Mouse (Mus musculus): ENCODE results near the gene Chst11. TPM values are rescaled to one million over a fixed set of nuclear protein-coding genes. Genes with fewer than 3 reads are reported as not detected.

Gene Chst11
- total and polyA plus RNA-seq, 2 experiments from 2014 or later: 0.57 to 6.6 TPM

- Histone ChIP-seq H3K9me3 (replicated peaks; ENCODE audit: control insufficient read depth, low read length) (peaks cover 1% of the 10 kb centered on the region; the same call in 1 of the 2 replicates), H3K36me3 (replicated peaks; ENCODE audit: control insufficient read depth, insufficient read depth, low read length) (no peaks in the 10 kb centered on the region), H3K4me1 (ENCODE audit: control insufficient read depth, insufficient read depth) (no peaks in the 10 kb centered on the region), H3K4me3 (ENCODE audit: low read depth, low read length) (no peak overlapping the region), H3K9ac (replicated peaks; ENCODE audit: low read depth, low read length) (no peak overlapping the region), H3K4me2 (ENCODE audit: low read depth, low read length) (no peak overlapping the region), H3K27me3 (ENCODE audit: control insufficient read depth, insufficient read depth, low read length) (no peaks in the 10 kb centered on the region), H3K27ac (ENCODE audit: low read depth) (no peak overlapping the region)
- no peak for TF ChIP-seq EP300 (IDR thresholded peaks at IDR 0.05; ENCODE audit: low read depth)
- no peak for TF ChIP-seq CTCF (IDR thresholded peaks at IDR 0.05; ENCODE audit: low read depth)
- ATAC-seq (ENCODE audit: insufficient read depth, low read depth) (no peak), DNase-seq (ENCODE audit: low spot score) (no peak)
These were observed 26.0 kb upstream of the Chst11 start for GRCm38 (mm10) chr10:82959316-82959715.

DNA sequence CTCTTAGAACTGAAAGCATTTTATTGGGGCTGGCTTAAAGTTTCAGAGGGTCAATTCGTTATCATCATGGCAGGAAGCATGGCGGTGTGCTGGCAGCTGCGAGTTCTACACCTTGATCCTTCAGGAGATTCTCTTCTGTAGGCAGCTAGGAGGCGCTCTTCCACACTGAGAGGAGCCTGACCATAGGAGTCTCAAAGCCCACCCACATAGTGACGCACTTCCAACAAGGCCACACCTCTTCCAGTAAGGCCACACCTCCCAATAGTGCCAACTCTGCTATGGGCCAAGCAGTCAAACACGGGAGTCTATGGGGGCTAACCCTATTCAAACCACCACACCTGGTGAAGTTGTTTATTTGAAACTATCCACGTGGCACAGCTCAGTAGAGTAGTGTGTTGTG is 24.0 kb upstream of the Chst11 start:
- 49% methylated on average over 7 of the region's 7 CpGs for WGBS
- ATAC-seq (ENCODE audit: insufficient read depth, low read depth): no peak
- Histone ChIP-seq H3K4me1 (ENCODE audit: control insufficient read depth, insufficient read depth) (no peaks in the 10 kb centered on the region), H3K4me2 (ENCODE audit: low read depth, low read length) (no peak overlapping the region), H3K27ac (ENCODE audit: low read depth) (no peak overlapping the region), H3K27me3 (ENCODE audit: control insufficient read depth, insufficient read depth, low read length) (no peaks in the 10 kb centered on the region), H3K9me3 (replicated peaks; ENCODE audit: control insufficient read depth, low read length) (no peaks in the 10 kb centered on the region), H3K4me3 (ENCODE audit: low read depth, low read length) (no peak overlapping the region), H3K36me3 (replicated peaks; ENCODE audit: control insufficient read depth, insufficient read depth, low read length) (no peaks in the 10 kb centered on the region), H3K9ac (replicated peaks; ENCODE audit: low read depth, low read length) (no peak overlapping the region)
- DNase-seq (ENCODE audit: low spot score): no peak
- no peak for TF ChIP-seq EP300 (IDR thresholded peaks at IDR 0.05; ENCODE audit: low read depth)
- peak; percentile 24 for TF ChIP-seq CTCF (IDR thresholded peaks at IDR 0.05; ENCODE audit: low read depth)

DNA sequence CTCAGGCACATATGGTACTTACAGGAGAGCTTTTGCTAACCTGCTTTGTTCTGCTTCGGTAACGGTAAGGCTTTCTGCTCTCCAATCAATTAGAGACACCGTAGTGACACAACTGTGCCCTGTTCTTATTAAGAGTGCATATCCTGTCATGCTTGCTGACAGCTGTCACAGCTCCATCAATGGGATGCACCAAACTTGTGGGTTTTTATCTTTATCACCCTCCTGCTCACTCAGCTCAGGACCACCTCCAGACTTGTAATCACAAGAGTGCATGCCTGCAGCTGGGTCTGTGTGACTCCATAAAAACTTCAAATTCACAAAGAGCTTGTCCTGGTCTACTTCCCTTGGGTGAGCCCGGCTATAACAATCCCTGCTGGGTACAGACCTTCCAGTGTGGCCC is 23.3 kb upstream of the Chst11 start:
- H3K9me3 ChIP-seq (replicated peaks; ENCODE audit: control insufficient read depth, low read length): no peaks in the 10 kb centered on the region
- no peak overlapping the region for H3K27ac ChIP-seq (ENCODE audit: low read depth)
- ATAC-seq (ENCODE audit: insufficient read depth, low read depth) (no peak), DNase-seq (ENCODE audit: low spot score) (no peak)
- 85% methylated on average over 4 of the region's 4 CpGs for WGBS
- TF ChIP-seq CTCF (IDR thresholded peaks at IDR 0.05; ENCODE audit: low read depth) (no peak), EP300 (IDR thresholded peaks at IDR 0.05; ENCODE audit: low read depth) (no peak)
- H3K27me3 ChIP-seq (ENCODE audit: control insufficient read depth, insufficient read depth, low read length): no peaks in the 10 kb centered on the region
- H3K36me3 ChIP-seq (replicated peaks; ENCODE audit: control insufficient read depth, insufficient read depth, low read length): no peaks in the 10 kb centered on the region
- H3K4me3 ChIP-seq (ENCODE audit: low read depth, low read length): no peak overlapping the region
- H3K4me2 ChIP-seq (ENCODE audit: low read depth, low read length): no peak overlapping the region
- H3K4me1 ChIP-seq (ENCODE audit: control insufficient read depth, insufficient read depth): no peaks in the 10 kb centered on the region
- no peak overlapping the region for H3K9ac ChIP-seq (replicated peaks; ENCODE audit: low read depth, low read length)

DNA sequence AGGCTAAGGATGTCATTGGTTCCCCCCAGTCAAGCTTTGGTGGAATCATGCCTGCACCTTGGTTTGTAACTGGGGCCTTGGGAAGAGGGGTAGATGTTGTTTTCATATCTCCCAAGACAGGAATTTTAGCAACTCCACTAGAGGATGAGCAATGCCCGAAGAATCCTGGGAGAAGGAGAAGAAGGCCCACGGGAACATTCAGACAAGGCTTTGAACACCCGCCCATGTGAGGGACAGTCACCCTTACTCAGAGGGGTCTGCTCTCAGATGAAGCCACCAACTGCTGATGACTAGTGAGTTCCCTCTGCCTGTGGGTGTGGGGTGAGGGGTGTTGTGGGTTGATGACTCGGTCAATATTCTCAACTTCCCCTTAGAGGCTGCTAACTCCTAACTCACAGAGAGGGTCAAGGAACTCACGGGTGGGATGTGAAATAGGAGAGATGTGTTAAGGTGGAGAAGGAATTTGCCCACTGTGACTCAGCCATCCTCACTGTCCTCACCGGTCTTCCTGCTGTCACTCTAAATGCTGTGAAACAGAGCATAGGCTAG is 22.8 kb upstream of the Chst11 start:
- WGBS: 72% methylated on average over 6 of the region's 6 CpGs
- H3K27me3 ChIP-seq (ENCODE audit: control insufficient read depth, insufficient read depth, low read length): no peaks in the 10 kb centered on the region
- H3K9ac ChIP-seq (replicated peaks; ENCODE audit: low read depth, low read length): no peak overlapping the region
- H3K4me1 ChIP-seq (ENCODE audit: control insufficient read depth, insufficient read depth): no peaks in the 10 kb centered on the region
- DNase-seq (ENCODE audit: low spot score) (no peak), ATAC-seq (ENCODE audit: insufficient read depth, low read depth) (no peak)
- no peak overlapping the region for H3K4me3 ChIP-seq (ENCODE audit: low read depth, low read length)
- no peak overlapping the region for H3K27ac ChIP-seq (ENCODE audit: low read depth)
- no peaks in the 10 kb centered on the region for H3K36me3 ChIP-seq (replicated peaks; ENCODE audit: control insufficient read depth, insufficient read depth, low read length)
- TF ChIP-seq CTCF (IDR thresholded peaks at IDR 0.05; ENCODE audit: low read depth): no peak
- no peak for TF ChIP-seq EP300 (IDR thresholded peaks at IDR 0.05; ENCODE audit: low read depth)
- H3K4me2 ChIP-seq (ENCODE audit: low read depth, low read length): no peak overlapping the region
- H3K9me3 ChIP-seq (replicated peaks; ENCODE audit: control insufficient read depth, low read length): no peaks in the 10 kb centered on the region

- ATAC-seq (ENCODE audit: insufficient read depth, low read depth): no peak
These were observed 20.8 kb upstream of the Chst11 start for GRCm38 (mm10) chr10:82964491-82964890.

DNA sequence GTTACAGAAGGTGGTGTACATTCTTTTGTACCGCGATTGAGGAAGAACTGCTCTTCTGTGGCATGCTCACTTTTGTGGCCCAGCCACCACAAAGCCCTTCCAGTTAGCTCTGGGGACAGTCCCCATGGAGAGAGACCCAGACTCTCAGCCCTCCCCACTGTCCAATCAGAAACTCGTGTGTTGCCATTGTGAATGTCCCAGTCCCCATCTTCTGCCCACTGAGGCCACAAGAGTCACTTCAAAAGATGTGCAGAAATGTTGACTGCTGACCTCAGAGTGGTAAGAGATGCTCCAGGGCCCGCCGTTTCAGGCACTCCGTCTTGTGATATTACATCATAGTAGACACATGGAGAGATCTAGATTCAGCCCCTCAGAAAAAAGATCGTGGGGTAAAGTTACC is 18.6 kb upstream of the Chst11 start:
- Histone ChIP-seq H3K9ac (replicated peaks; ENCODE audit: low read depth, low read length) (no peak overlapping the region), H3K4me3 (ENCODE audit: low read depth, low read length) (no peak overlapping the region), H3K27me3 (ENCODE audit: control insufficient read depth, insufficient read depth, low read length) (no peaks in the 10 kb centered on the region), H3K27ac (ENCODE audit: low read depth) (no peak overlapping the region), H3K36me3 (replicated peaks; ENCODE audit: control insufficient read depth, insufficient read depth, low read length) (no peaks in the 10 kb centered on the region), H3K9me3 (replicated peaks; ENCODE audit: control insufficient read depth, low read length) (no peaks in the 10 kb centered on the region), H3K4me2 (ENCODE audit: low read depth, low read length) (no peak overlapping the region), H3K4me1 (ENCODE audit: control insufficient read depth, insufficient read depth) (peaks cover 4% of the 10 kb centered on the region)
- 79% methylated on average over 7 of the region's 7 CpGs for WGBS
- TF ChIP-seq EP300 (IDR thresholded peaks at IDR 0.05; ENCODE audit: low read depth): no peak
- no peak for TF ChIP-seq CTCF (IDR thresholded peaks at IDR 0.05; ENCODE audit: low read depth)
- DNase-seq (ENCODE audit: low spot score) (no peak), ATAC-seq (ENCODE audit: insufficient read depth, low read depth) (no peak)

More at GRCm38 (mm10) chr10:82964491-82964890, 20.8 kb upstream of the Chst11 start:
- no peak overlapping the region for H3K9ac ChIP-seq (replicated peaks; ENCODE audit: low read depth, low read length)
- TF ChIP-seq EP300 (IDR thresholded peaks at IDR 0.05; ENCODE audit: low read depth) (no peak), CTCF (IDR thresholded peaks at IDR 0.05; ENCODE audit: low read depth) (no peak)
- H3K27ac ChIP-seq (ENCODE audit: low read depth): no peak overlapping the region
- no peak for DNase-seq (ENCODE audit: low spot score)
- H3K4me2 ChIP-seq (ENCODE audit: low read depth, low read length): no peak overlapping the region
- 72% methylated on average over 7 of the region's 7 CpGs for WGBS
- no peaks in the 10 kb centered on the region for H3K9me3 ChIP-seq (replicated peaks; ENCODE audit: control insufficient read depth, low read length)
- no peak overlapping the region for H3K4me3 ChIP-seq (ENCODE audit: low read depth, low read length)
- H3K27me3 ChIP-seq (ENCODE audit: control insufficient read depth, insufficient read depth, low read length): no peaks in the 10 kb centered on the region
- no peaks in the 10 kb centered on the region for H3K4me1 ChIP-seq (ENCODE audit: control insufficient read depth, insufficient read depth)
- no peaks in the 10 kb centered on the region for H3K36me3 ChIP-seq (replicated peaks; ENCODE audit: control insufficient read depth, insufficient read depth, low read length)
